Mouse (Mus musculus): Measurements from ENCODE around the gene Hfe.
A peak's percentile ranks its signal among the peaks of the same experiment; 100 is the strongest.
"Not testable (repeated sequence)": the region's sequence is repeated elsewhere in the genome, so short reads cannot be mapped to it uniquely, and the experiment has no call there.

Gene Hfe

DNA sequence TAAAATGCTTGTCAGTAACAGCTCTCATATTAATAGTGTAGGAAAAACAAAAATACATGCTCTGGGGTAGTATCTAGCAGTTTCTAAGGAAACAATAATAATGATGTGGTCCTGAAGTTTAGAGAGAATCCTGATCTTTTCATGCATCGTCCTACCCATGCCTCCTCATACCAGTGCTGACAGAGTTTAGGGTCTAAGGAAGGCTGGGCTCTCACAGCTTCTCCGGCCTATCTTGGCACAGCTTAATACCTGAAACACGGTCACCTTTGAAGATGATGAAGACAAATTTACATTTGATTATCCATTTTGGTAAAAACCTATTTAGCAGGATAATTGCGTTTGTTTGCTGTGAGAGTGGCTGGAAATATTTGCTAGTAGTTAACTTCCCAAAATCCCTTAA lies 33.3 kb upstream of the Hfe start:
- DNase-seq: no peak

DNA sequence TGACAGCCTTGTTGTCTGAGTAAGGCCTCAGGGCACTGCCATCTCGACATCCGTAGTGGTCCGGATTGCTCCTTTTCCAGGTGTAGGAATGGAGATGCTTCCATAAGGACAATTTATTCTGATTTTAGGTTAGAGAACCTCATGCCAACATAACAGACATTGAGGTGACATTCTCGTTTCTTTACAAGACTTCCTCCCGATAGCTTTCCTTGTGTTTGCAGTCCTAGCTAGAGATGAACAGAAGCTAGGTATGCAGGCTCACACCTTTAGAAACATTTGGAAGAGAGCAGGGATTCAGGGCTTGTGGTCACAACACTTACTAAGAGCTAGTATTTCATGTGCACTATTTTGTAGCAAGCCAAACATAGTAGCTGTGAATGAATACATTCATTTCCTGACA lies 32.6 kb upstream of the Hfe start:
- no peak for DNase-seq

DNA sequence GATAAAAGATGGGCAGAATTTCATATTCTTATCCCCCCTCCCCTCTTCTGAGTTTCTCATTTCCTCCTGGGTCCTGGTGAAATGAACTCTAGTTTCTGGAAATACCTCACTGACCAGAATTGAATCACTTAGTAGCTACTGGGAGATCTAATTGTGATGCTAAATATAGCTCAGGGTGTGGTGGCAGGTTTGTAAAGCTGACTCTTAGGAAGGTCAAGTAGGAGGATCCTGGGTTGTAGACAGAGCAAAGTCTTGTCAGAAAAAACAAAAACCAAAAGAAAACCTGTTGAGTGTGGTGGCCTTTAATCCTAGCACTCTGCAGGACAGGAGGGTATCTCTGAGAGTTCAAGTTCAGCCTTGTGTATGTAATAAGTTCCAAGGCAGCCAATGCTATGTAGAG lies 31.4 kb upstream of the Hfe start:
- no peak for DNase-seq

DNA sequence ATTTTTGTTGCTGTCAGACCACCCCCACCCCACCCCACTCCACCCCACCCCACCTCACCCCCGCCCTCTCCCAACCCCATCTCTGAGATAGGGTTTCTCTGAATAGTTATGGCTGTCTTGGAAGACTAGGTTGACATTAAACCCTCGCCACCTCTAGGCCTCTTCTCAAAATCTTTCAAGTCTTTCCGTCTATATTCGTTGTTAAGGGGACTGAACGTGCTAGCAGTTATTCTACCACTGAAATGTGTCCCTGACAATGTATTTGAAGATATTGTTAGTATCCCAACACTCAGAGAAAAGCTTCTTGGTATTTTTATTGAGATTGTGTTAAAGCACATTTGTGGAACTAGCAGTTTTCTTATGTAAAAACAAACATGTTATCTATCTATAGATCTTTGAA lies 30.3 kb upstream of the Hfe start:
- DNase-seq: no peak

DNA sequence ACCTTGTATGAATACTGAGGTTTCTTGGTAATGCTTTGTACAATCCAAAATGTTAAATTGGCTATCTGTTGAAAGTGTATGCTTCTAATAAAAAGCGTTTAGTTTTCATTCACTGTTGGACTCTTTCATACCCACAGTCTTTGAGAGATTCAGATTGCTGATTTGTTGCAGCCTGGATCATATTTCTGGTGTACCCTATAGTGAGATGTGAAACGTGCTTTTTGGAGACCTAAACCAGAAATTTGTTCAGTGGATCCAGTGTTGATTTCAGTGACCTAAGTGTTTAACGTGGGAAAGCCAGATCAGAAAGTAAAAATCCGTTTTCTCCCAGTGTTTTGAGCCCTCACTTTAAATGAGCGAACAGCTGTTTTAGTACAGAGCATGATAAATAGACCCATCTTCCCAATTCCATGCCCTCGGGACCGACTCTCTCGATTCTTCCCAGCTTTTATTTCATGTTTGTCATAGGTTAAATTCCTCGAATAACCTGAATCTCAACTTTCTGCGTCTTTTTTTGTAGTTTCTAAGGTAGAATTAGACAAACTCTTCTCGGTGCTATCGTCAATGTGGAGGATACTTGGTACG lies 29.7 kb upstream of the Hfe start:
- no peak for DNase-seq

DNA sequence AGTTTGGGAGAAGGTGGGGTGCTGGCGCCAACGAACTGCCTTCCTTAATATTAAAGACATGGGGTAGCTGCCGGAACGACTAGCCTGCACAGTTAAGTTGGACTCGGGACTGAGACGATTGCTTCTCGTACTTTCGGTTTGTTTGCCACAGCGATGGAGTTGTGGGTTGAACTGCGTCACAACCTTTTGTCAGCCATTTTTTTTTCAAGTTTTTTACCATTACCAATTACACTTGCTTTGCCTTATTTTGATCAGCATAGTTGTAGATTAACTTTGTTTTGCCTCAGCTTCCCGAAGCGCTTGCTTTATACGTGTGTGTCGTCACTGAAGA lies 29.2 kb upstream of the Hfe start:
- DNase-seq: no peak

DNA sequence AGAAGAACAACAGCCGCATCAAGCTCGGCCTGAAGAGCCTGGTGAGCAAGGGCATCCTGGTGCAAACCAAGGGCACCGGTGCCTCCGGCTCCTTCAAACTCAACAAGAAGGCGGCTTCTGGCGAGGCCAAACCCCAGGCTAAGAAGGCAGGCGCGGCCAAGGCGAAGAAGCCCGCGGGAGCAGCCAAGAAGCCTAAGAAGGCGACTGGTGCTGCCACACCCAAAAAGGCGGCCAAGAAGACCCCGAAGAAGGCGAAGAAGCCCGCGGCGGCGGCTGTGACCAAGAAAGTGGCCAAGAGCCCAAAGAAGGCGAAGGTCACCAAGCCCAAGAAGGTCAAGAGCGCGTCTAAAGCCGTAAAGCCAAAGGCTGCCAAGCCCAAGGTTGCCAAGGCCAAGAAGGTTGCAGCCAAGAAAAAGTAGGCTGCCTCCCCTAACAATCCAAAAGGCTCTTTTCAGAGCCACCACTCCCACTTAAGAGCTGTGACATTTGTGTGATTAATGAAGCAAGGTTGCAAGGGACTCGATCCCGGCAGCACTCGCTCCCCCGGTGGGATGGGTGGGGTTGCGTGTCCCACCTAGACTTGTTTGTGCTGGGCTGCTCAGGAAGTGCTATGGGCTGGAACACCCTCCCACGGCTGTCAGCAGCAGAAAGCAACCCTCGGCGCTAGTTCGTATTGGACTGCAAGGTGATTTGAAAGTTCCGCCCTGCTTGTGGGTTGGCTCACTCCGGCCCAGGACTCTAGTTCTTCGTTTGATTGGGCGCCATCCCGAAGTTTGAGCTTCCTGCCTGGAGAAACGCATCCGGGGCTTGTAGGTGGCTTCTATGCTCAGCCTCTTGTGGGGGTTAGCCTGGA lies 28.6 kb upstream of the Hfe start:
- peak; percentile 91 for DNase-seq

DNA sequence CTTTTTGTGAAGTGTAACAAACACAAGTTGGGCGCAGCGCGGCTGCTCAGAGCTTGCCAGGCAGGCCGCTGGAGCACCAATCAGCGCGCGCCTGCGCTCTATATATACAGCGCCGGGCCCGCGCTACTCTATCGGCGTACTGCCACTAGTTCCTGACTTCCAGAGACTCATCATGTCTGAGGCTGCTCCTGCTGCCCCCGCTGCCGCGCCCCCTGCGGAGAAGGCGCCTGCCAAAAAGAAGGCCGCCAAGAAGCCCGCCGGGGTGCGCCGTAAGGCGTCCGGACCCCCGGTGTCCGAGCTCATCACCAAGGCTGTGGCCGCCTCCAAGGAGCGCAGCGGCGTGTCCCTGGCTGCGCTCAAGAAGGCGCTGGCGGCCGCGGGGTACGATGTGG lies 28.0 kb upstream of the Hfe start, which contains the start of gene Hist1h1c:
Gene Hist1h1c (plus strand): TSS at position 132 of the 392 bp plus-strand sequence.
- peak; percentile 97 for DNase-seq

DNA sequence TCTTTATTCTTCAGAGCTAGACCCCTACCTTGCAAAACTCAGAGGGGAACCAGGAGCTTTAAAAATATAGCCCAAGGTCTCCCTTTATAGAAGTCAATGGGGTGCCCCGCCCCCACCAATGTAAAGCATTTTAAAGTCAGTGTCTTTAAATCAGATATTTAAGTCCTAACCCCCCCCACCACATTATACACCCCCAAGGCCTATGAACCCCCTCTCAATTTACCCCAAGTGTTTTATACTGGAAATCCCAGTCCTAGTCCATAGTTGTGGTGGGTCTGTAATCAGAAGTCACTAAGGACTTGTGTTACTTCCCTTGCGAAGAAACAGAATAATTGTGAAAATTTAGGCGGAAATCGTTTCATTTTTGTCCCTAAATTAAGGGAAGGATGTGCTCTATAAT lies 27.4 kb upstream of the Hfe start:
- peak; percentile 57 for DNase-seq

DNA sequence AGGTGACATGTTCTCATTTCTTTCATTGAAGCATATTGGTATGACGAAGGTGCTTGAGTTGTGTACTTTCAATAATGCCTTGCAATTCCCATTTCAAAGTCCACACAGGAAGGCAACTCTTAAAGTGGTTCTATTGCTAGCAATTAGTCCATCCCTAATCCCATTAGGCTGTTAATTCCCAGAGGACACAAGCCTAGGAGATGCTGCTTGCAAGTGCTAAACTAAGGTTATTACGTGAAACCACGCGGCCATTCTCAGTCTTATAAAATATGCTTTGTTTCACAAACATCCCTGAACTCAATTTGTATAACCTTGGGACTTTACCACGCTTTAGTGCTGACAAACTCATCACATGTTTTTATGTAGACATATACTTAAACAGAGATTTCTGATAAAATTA lies 26.4 kb upstream of the Hfe start:
- DNase-seq: no peak

DNA sequence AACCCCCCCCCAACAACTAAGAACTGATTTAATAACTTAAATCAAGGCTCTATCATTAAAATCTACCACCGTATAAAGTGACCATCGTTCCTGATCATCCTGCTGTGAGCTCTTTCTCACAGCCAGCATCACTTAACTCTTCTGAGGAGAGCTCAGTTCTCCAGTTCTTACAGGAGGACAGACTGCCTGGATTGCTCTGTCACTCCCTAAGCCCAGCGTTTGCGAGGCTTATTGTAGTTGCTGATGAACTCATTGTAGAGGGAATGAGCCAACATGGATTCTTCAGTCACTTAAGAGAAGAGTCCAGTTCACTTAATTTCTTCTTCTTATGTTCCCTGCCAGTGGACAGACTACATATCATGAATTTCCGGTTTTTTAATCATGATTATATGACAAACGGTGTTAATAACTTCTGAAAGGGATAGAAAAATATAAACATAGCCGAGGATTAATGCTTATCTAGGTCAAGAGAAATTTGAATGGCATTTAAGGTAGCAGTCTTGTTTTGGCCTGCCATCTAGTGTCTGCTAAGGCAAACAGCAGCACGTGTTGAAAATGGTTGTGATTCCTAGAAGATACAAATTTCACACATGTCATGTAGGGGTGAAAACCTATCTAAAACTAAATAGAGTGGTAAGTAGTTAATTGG lies 21.6 kb upstream of the Hfe start:
- DNase-seq: peak; percentile 52

DNA sequence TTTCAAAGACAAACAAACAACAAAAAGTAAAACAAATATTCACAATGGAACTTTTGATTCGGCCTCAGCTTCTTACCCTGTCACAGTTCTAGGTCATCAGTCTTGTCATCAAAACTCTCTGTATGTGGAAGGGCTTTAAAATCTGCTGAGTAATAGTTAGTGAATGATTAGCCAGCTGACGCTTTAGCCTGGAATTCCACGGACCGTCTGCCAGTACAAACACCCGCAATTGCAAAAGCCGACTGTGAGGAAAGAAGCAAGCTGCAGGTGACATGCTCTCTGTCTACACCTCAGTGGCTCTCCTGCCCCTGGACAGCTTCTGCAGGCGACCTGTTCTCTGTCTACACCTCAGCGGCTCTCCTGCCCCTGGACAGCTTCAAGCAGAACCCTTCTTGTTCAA lies 19.8 kb upstream of the Hfe start:
- no peak for DNase-seq

DNA sequence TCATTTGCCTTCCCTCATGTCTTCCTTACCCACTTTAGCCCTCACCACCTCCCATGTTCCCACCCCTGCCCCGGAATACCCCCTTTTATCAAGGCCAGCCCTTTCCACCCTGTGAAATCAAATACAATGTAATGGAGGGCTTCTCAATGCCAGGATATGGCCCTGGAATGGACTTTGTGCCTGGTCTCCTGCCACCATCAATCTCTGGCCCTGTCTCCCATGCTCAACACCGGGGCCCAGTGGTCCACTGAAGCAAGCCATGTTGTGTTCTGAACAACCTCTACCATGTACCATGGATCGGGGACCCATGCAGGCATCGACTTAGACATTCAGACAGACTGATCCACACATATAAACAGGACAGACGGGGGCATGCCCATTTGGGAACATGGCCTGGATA lies 19.1 kb upstream of the Hfe start:
- no peak for DNase-seq

DNA sequence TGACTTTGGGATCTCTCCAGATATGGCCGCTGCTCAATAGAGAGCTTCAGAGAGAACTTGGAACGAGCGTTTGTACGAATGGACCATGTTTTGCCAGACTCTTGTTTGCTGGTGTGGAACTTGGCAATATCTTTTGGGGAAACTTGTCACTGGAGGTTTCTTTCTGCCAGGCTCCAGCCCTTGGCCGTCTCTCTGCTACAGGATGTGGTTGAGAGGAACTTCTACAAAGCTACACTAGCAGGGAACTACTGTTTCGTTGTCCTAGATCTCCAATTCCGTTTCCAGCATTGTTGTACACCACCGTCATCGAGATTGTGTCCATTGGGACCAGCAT lies 18.5 kb upstream of the Hfe start:
- peak; percentile 57 for DNase-seq

DNA sequence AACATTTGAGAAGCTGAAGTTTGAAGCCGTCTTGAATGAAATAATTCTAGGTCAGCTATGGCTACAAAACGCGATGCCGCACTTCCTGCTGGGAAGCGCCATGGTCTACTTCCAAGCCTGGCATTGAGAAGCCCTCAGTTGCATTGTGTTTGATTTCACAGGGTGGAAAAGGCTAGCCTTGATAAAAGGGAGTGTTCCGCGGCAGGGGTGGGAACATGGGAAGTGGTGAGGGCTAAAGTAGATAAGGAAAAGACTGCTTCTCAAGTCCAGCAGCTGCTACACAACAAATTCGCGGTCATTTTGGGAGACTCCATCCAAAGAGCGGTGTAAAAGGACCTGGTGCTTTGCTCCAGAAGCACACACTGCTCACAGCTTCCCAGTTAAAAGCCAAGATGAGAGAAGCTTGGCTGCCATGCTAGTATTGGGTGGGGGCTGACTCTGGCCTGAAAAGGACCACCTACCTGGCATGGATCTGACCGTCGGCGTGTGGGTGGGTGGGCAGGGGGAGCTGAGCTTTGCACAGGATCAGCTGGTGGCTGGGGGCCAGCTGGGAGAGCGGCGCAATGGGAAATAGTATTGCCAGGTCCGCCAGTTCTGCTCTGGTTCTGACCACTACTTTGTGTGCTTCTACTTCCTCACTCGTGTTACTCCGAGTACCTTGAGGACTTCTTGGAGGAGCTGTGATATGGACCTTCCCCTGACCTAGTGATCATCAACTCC lies 18.0 kb upstream of the Hfe start:
- DNase-seq: no peak

DNA sequence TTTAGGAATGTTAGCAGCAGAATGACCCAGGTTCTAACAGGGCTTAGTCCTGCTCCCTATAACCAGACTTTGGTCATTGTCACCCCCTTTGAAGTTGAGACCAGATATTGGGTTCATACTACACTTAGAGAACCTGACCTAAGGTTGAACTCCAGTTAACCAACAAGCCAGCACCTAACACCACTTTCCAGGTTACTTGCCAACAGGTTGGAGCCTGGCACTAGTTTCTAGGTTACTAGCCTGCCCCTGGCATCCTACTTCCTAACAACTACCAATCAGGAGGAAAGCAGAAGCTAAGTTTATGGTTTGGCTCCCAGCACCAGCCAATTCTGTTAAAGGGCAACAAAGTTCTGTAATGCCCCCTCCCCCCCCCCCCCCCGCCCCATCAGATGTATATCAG lies 14.6 kb upstream of the Hfe start:
- no peak for DNase-seq

DNA sequence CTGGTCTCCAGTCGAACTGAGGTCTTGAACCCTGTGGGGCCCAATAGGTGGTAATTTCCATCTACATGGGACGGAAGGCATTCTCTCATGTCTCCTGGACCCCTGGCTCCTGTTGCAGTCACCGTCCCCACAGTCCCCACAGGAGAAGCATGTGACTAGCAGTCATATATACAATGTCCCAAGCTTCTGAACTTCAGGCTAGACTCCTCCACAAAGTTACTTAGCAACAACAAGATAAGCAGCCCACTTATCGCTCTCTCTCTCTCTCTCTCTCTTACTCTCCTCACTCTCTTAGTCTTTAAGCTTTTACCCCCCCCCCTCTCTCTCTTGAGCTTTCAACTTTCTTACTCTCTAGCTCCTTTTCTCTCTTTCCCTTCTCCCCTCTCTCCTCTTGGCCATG lies 13.6 kb upstream of the Hfe start:
- no peak for DNase-seq

DNA sequence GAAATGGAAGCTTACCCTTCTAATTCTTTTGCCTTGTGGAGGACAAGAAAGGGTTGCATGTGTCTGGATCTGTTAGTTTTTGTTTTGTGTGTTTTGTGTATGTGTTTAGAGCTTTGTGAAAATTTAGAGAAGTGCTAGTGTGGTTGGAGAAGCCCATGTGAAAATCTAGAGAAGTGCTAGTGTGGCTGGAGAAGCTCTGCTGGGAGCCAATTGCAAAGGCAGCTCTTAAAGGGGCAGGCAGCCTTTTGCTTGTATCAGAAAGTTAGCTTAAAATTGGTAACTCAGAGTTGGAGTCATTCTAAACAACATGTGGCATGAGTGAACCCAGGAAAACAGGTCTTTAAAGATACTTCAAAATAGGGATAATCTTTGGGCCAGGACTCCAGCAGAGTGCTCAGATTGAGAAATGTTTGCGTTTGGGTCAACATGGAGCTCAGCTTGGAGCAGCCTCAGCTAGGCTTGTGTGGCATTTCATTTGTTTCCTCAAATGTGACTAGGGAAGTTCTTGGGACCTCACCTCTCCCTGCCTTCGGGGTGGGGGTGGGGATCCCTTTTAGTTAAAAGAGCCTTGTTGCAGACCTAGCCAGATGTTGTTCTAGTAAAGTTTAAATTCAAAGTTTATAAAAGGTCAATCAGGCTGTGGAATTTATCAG lies 7.1 kb upstream of the Hfe start:
- not testable (repeated sequence) for DNase-seq

DNA sequence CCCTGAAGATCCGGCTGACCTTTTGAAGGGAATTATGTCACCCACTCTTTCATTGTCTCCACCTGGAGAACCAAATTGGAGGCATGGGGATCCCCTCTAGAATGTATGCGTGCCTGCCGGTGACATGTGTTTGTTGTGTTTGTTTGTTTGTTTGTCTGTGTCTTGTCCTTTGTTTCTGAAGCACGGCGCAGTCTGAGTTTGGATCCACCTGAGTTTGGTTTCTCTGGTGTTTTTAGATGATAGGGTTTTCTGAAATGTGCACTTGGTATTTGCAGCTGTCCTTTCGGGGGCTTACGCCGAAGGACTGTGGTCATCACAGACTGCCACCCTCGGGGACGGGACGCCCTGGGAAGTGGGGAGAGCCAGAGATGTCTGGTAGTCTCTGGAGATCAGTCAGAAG lies 6.5 kb upstream of the Hfe start:
- DNase-seq: no peak

DNA sequence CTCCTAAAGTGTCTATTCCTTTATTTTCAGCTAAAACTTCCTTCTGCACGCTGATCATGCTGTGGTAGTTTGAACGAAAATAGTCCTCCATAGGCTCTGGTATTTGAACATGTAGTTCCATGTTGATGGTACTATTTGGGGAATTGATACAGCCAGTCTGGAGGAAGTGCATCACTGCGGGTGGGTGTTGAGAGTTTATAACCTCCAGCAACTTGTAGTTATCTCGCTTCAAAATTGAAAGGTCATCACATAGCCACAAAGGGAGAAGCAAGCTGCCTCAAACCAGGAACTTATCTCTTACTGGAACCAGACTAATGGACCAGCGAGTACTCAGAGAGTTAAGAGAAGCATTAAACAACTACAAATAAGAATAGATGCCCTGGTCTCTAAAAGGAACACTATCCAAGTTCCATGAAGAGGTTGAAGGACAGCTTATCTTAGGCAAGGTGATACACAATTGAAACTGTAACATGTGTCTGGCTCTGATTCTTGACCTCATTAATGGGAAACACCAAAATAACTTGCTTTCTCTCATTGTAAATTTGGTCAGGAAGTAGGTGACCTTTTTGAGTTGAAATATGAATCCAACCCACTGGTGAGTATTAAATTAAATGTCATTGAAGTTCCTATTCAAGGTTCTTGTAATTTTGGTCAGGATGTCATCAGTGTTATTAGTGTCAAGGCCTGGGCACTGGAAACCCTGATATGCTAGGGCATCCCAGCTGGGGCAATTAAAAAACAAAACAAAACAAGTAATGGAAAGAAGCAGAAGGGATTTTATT lies 5.8 kb upstream of the Hfe start:
- DNase-seq: no peak

DNA sequence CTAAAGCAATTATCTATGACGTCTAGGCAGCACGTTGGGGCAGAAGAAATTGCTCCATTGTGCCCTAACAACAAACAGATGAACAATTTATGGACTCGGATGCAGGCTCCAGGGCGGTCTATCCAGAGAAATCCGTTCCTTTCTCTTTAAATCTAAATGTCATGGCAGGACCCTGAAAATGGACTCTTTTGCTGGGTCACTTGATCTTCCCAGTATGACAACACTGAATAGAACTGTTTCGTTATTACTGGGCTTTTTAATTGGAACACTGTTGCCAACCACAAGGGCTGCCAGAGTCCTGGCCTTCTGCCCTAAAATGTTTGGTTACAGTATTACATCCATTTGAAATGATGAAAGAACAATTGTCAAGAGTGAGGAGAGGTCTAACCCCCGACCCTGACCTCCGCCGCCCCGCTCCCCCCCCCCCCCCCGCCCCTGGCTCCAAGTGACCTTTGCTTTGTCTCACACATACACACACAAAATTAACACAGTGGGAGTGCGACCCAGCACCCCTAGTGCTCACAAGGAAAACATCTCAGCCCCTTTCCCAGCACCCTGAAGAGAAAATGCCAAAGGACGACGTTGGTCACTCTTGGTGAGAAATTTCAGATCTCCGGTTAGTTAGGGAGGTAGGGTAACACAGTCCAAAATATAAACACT lies 810 bp downstream of the Hfe start:
- DNase-seq: no peak

DNA sequence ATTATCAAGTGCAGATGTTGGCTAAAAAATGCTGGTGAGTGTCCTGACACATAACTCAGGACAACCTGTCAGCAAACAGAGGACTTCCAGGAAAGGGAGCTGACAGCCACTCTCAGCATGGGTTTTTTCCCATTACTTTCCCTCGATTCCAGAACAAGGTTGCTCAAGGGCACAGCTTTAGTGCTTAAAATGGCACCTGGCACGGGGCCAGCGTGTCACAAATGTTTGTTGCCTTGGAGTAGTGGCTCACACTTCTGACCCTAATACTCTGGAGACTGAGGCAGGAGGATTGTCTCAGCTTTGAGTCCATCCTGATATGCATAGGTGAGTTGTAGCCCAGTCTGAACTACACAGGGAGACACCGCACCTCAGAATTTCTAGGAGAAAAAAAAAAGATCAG lies 2.0 kb downstream of the Hfe start:
- no peak for DNase-seq

All from thymus, postnatal 14 days (tissue).